Mouse (Mus musculus) ES-E14 (cell line): ENCODE results near the gene Stat3.

ENCODE experiments used
- MAFK ChIP-seq: IDR thresholded peaks from 2 replicates; pipeline ENCODE4 v1.6.1; 2014; ENCODE audit warnings: mild to moderate bottlenecking, low read depth, low read length, inconsistent platforms; ENCODE audit not compliant: insufficient read depth
- ZC3H11A ChIP-seq: IDR thresholded peaks from 2 replicates; pipeline ENCODE4 v1.6.1; 2012; ENCODE audit warnings: low read depth, mild to moderate bottlenecking, inconsistent platforms, low read length, borderline replicate concordance

DNA sequence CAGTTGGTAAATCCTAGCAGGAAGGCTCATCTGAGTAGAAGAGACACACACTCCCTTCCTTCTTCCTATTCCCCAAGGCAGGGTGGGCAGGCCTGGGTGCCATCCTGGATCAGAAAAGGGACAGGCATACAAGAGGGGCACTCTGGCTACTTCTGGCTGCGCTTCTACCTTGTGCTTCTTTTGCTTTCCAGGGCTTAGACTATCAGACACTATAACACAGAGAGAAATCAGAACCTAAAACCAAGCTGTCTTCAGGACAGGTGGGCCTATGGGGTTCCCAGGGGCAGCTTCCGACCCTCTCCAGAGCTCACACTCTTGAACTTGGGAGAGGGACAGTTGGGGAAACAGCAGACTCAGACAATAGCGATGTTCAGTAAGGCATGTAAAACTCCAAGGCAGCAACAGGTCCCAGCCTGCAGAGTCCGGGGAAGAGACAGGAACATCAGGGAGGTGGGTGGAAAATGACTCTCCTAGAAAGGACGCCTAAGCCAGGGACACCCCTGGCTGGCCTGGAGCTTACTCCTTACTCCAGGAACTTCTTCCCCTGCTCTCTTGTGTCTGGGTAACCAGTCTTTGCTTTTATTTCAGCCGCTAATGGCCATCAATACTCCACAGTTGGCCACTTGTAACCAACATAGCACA, 25.7 kb upstream of the Stat3 start:
- TF ChIP-seq MAFK (no peak), ZC3H11A (no peak)
